Mouse (Mus musculus) heart, postnatal 10 days (tissue): ENCODE results near the gene Psmb4. TPM values are rescaled to one million over a fixed set of nuclear protein-coding genes. Genes with fewer than 3 reads are reported as not detected.

ENCODE experiments used
- total RNA-seq, 2 experiments: library from RNA; stranded (reverse); gene quantifications; 2 replicates each; pipeline ENCODE4 v1.2.3; 2021

Gene Psmb4
- total RNA-seq, 2 experiments from 2014 or later = 282 to 285 TPM

Other genes starting within 250 kb of the Psmb4 start
- gene Gm10972, start 243.8 kb downstream of the Psmb4 start, total RNA-seq = not detected
- gene Tuft1, start 228.1 kb downstream of the Psmb4 start, total RNA-seq = 1 to 10 TPM; 3.2 to 3.3 TPM
- gene Selenbp2, start 193.4 kb downstream of the Psmb4 start, total RNA-seq = 1 to 10 TPM; 4.7 to 6.5 TPM
- gene Cgn, start 100.5 kb downstream of the Psmb4 start, total RNA-seq = under 1 TPM; 0.52 to 0.69 TPM
- 10 to 100 TPM; 27.5 to 29.2 TPM for gene Pogz, start 49.4 kb downstream of the Psmb4 start, total RNA-seq
- gene Selenbp1, start 46.1 kb upstream of the Psmb4 start, total RNA-seq = 10 to 100 TPM; 53.7 to 58.5 TPM
- 10 to 100 TPM; 10.1 to 10.4 TPM for gene Rfx5, start 67.1 kb upstream of the Psmb4 start, total RNA-seq
- gene Pi4kb, start 87.8 kb upstream of the Psmb4 start, total RNA-seq = 10 to 100 TPM; 35.6 to 41.1 TPM
- gene Zfp687, start 128.5 kb upstream of the Psmb4 start, total RNA-seq = 10 to 100 TPM; 20.3 to 24.3 TPM
- gene Psmd4, start 155.7 kb upstream of the Psmb4 start, total RNA-seq = 100 to 1,000 TPM; 140 to 142 TPM
- gene Pip5k1a, start 220.0 kb upstream of the Psmb4 start, total RNA-seq = 10 to 100 TPM; 25.7 to 26.1 TPM
- gene Vps72, start 224.1 kb upstream of the Psmb4 start, total RNA-seq = 10 to 100 TPM; 39.0 to 53.0 TPM
- 1 to 10 TPM; 9.6 to 9.9 TPM for gene Tmod4, start 237.5 kb upstream of the Psmb4 start, total RNA-seq
- 10 to 100 TPM; 28.9 to 34.9 TPM for gene Scnm1, start 247.1 kb upstream of the Psmb4 start, total RNA-seq
- 1 to 10 TPM; 8.0 to 8.6 TPM for gene Lysmd1, start 247.1 kb upstream of the Psmb4 start, total RNA-seq